Mouse (Mus musculus): ENCODE data around the gene Gpr107. TPM values are rescaled to one million over a fixed set of nuclear protein-coding genes. Genes with fewer than 3 reads are reported as not detected.
A peak's percentile ranks its signal among the peaks of the same experiment; 100 is the strongest.

Gene Gpr107
- total RNA-seq, 1 experiment from 2014 or later = 58.8 TPM

GRCm38 (mm10) chr2:31257096-31257495 lies 105.0 kb downstream of the Gpr107 start:
- ATAC-seq (ENCODE audit: extremely low read depth, insufficient number of reproducible peaks, low FRiP score, poor library complexity, severe bottlenecking) = no peak

GRCm38 (mm10) chr2:31258609-31259366 lies 106.7 kb downstream of the Gpr107 start:
- peak; percentile 40 for ATAC-seq (ENCODE audit: extremely low read depth, insufficient number of reproducible peaks, low FRiP score, poor library complexity, severe bottlenecking)

- ATAC-seq (ENCODE audit: extremely low read depth, insufficient number of reproducible peaks, low FRiP score, poor library complexity, severe bottlenecking) = no peak
Measured at GRCm38 (mm10) chr2:31259367-31259920, 107.3 kb downstream of the Gpr107 start.

GRCm38 (mm10) chr2:31260549-31260948 lies 108.4 kb downstream of the Gpr107 start:
- no peak for ATAC-seq (ENCODE audit: extremely low read depth, insufficient number of reproducible peaks, low FRiP score, poor library complexity, severe bottlenecking)

DNA sequence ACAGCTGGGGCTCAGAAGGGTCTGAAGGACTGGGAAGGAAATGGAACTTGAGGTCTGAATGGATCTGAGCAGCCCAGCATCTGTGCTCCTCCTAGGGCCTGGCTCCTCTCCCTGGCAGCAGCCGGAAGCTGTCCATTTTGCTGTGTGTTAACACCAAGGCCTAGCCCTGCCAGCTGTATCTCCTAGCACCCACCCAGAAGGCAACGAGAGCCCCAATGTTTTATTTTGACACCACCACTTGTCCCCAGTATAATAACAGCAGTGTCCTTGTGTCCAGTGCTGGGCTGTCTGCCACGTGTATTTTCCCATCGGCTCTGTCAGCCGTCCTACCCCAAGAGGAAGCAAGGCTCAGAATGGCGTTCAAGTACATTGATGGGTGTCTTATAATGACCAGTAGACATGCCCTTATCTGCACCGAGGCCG lies 110.9 kb downstream of the Gpr107 start:
- no peak for ATAC-seq (ENCODE audit: extremely low read depth, insufficient number of reproducible peaks, low FRiP score, poor library complexity, severe bottlenecking)

- no peak for ATAC-seq (ENCODE audit: extremely low read depth, insufficient number of reproducible peaks, low FRiP score, poor library complexity, severe bottlenecking)
Measured at GRCm38 (mm10) chr2:31263746-31264378, 111.7 kb downstream of the Gpr107 start.

GRCm38 (mm10) chr2:31267447-31267846 lies 115.3 kb downstream of the Gpr107 start:
- ATAC-seq (ENCODE audit: extremely low read depth, insufficient number of reproducible peaks, low FRiP score, poor library complexity, severe bottlenecking) = no peak

Other genes with a start within 250 kb of the Gpr107 start
- not detected in 2 replicates for gene Ptges, start 222.5 kb upstream of the Gpr107 start, total RNA-seq (2017)
- 30.9 and 38.5 TPM in 2 replicates for gene Tor1b, start 199.4 kb upstream of the Gpr107 start, total RNA-seq (2017)
- 64.5 and 65.3 TPM in 2 replicates for gene Tor1a, start 184.4 kb upstream of the Gpr107 start, total RNA-seq (2017)
- 118 and 128 TPM in 2 replicates for gene BC005624, start 170.1 kb upstream of the Gpr107 start, total RNA-seq (2017)
- 8.7 and 9.8 TPM in 2 replicates for gene Usp20, start 170.0 kb upstream of the Gpr107 start, total RNA-seq (2017)
- gene Fnbp1, start 10.3 kb upstream of the Gpr107 start, total RNA-seq (2017) = 75.8 and 83.0 TPM in 2 replicates
- gene Ncs1, start 93.5 kb downstream of the Gpr107 start, total RNA-seq (2017) = not detected in 2 replicates
- gene Hmcn2, start 162.1 kb downstream of the Gpr107 start, total RNA-seq (2017) = not detected in 2 replicates